Comparison of ENCODE assay signal across 8 mouse cellular contexts in the genomic region with DNA sequence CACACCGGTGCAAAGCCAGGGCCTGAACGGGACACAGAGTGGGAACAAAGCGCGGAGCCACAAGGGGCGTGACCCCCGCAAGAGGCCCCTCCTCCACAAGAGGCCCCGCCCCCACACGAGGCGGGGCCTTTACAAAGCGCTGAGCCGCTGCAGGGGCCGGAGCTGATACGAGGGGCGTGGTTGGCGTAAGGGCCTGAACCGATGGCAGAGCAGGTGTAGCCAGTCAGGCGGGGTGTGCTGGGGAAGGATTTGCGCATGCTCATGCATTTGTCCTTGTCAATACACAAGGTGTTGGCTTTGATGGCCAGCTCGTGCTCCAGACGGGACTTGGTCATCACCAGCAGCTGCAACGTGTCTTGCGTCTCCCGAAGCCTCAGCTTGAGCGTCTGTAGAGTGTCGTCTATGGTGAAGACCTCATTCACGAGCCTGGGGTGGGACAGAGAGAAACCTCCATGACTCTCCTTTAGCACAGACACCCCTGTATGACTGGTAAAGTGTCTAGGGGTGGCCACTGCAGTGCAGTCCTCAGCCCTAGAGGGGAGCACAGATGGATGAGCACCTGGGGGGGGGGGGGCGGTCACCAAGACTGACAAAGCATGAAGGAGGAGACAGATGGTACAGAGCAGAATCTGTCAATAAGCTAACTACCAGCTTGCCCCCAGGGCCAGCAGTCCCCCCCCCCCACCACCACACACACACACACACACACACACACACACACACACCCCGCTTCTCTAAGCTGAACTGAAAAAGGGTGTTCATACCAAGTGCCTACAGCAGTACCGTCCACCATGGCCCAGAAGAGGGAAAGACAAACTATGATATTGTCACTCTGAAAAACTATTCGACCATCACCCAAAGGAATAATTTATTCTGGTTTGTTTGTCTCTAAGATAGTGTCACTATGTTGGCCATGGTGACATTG. TPM values are rescaled to one million over a fixed set of nuclear protein-coding genes. Genes with fewer than 3 reads are reported as not detected.
DNase-seq lines count a peak whose midpoint lies in the region; ATAC-seq and TF ChIP-seq lines count a peak whose summit lies in the region.

No protein-coding gene starts in this region.

- H3K9me3 ChIP-seq in forebrain, postnatal 0 days (ENCODE audit: low read length), result no peaks in the 10 kb centered on the region

- peak overlapping the region; percentile 22 for H3K4me3 ChIP-seq in forebrain, postnatal 0 days (ENCODE audit: low read depth, low read length)

- H3K4me2 ChIP-seq in forebrain, postnatal 0 days (ENCODE audit: low read depth), result peak overlapping the region; percentile 48

- peak overlapping the region; percentile 31 for H3K9ac ChIP-seq in forebrain, postnatal 0 days

- 14% methylated on average over 29 of the region's 30 CpGs for WGBS in forebrain, postnatal 0 days

- no peak for TF ChIP-seq CTCF in forebrain, postnatal 0 days (IDR thresholded peaks at IDR 0.05; ENCODE audit: low read depth)

- H3K27ac ChIP-seq in forebrain, postnatal 0 days (ENCODE audit: low read depth, low read length), result no peak overlapping the region

- no peaks in the 10 kb centered on the region for H3K36me3 ChIP-seq in forebrain, postnatal 0 days (ENCODE audit: insufficient read depth)

- H3K27me3 ChIP-seq in forebrain, postnatal 0 days (ENCODE audit: insufficient read depth, low read length), result no peaks in the 10 kb centered on the region

- peak; percentile 83 for ATAC-seq in forebrain, postnatal 0 days
- peak; percentile 96 for ATAC-seq in megakaryocyte progenitor cell, adult 5-6 weeks (replicated peaks; ENCODE audit: poor library complexity)

- DNase-seq in A20 (ENCODE audit: low read depth, low spot score), result peak; percentile 43
- peak; percentile 83 for DNase-seq in WW6 (ENCODE audit: low read depth, low spot score)
- DNase-seq in forebrain, postnatal 0 days, result peak; percentile 73
- peak; percentile 74 to 84 for DNase-seq in kidney, postnatal 4 days
- DNase-seq in spleen, postnatal 4 days (ENCODE audit: low spot score in 2 of 2), result peak; percentile 56 to 75
- DNase-seq in layer of hippocampus, postnatal 10 days (ENCODE audit: low spot score in 2 of 2), result no peak
- DNase-seq in right cerebral cortex, postnatal 14 days, result no peak

- H3K4me1 ChIP-seq in forebrain, postnatal 0 days (ENCODE audit: insufficient read depth), result peaks cover 7% of the 10 kb centered on the region; the same call in 1 of the 2 replicates

RNA-seq across cellular contexts. Expression of gene Tekt5, which starts 37.0 kb away (rescaled TPM):
- total RNA-seq in forebrain, postnatal 0 days (2014; rRNA removed), result 3.9 and 5.4 TPM in 2 replicates
- polyA plus RNA-seq in forebrain, postnatal 0 days (2015; fragmentation: Nextera tagmentation; extraction: Ambion mirVana), result 8.7 and 11.8 TPM in 2 replicates
- total RNA-seq in megakaryocyte progenitor cell, adult 5-6 weeks (2015), result 0.10 TPM in 1 of 2 replicates, not detected in the other
- total RNA-seq in megakaryocyte progenitor cell, adult 5-6 weeks (2017), result 0.27 TPM in 1 of 2 replicates, not detected in the other
- 1 to 10 TPM; 6.2 to 8.4 TPM for total RNA-seq in layer of hippocampus, postnatal 10 days (2021)

RNA-seq across cellular contexts. Expression of gene Emp2, which starts 44.5 kb away (rescaled TPM):
- 11.3 and 12.1 TPM in 2 replicates for total RNA-seq in forebrain, postnatal 0 days (2014; rRNA removed)
- 13.2 and 18.5 TPM in 2 replicates for polyA plus RNA-seq in forebrain, postnatal 0 days (2015; fragmentation: Nextera tagmentation; extraction: Ambion mirVana)
- total RNA-seq in megakaryocyte progenitor cell, adult 5-6 weeks (2015), result not detected in 2 replicates
- 0.07 TPM in 1 of 2 replicates, not detected in the other for total RNA-seq in megakaryocyte progenitor cell, adult 5-6 weeks (2017)
- 10 to 100 TPM; 42.3 to 43.0 TPM for total RNA-seq in layer of hippocampus, postnatal 10 days (2021)

RNA-seq across cellular contexts. Expression of gene Nubp1, which starts 53.5 kb away (rescaled TPM):
- 32.1 and 34.5 TPM in 2 replicates for total RNA-seq in forebrain, postnatal 0 days (2014; rRNA removed)
- polyA plus RNA-seq in forebrain, postnatal 0 days (2015; fragmentation: Nextera tagmentation; extraction: Ambion mirVana), result 25.7 and 32.2 TPM in 2 replicates
- 35.9 and 40.7 TPM in 2 replicates for total RNA-seq in megakaryocyte progenitor cell, adult 5-6 weeks (2015)
- 41.5 and 48.7 TPM in 2 replicates for total RNA-seq in megakaryocyte progenitor cell, adult 5-6 weeks (2017)
- total RNA-seq in layer of hippocampus, postnatal 10 days (2021), result 10 to 100 TPM; 12.5 to 15.6 TPM

Comparison
In these comparisons a context has a peak if more than half of its experiments do, and no peak if none do; other contexts are left out.
1. DNase-seq: peak in A20 (single experiment), WW6 (single experiment), forebrain, postnatal 0 days (single experiment), kidney, postnatal 4 days (2 of 2) and spleen, postnatal 4 days (2 of 2); none in layer of hippocampus, postnatal 10 days (0 of 2) and right cerebral cortex, postnatal 14 days (single experiment).
2. RNA of gene Emp2, which starts 44.5 kb away (total RNA-seq): 42.3 to 43.0 TPM in layer of hippocampus, postnatal 10 days and 11.3 to 12.1 TPM in forebrain, postnatal 0 days; 0.07 TPM in megakaryocyte progenitor cell, adult 5-6 weeks; every median in the first group is over 10 times any median in the second.